Mouse (Mus musculus) cerebral cortex, adult 2 months (tissue): ENCODE measurements around the gene Lrp5.

ENCODE experiments used
- WGBS: fragments of 180-500 bp; shearing (Covaris S2); methylation state at CpG from one replicate; pipeline ENCODE4 v1.1.7; 2018; 5-methylcytosine and 5-hydroxymethylcytosine counted together

Gene Lrp5

GRCm38 (mm10) chr19:3686215-3686894 is at the start of gene Lrp5:
TSS of gene Lrp5 (minus strand) at chr19:3686564.
- 1% methylated on average over 83 of the region's 83 CpGs for WGBS

GRCm38 (mm10) chr19:3736001-3736400 is 49.6 kb upstream of the Lrp5 start:
- 92% methylated on average over 3 of the region's 3 CpGs for WGBS

GRCm38 (mm10) chr19:3730781-3731646 is 44.6 kb upstream of the Lrp5 start:
- 86% methylated on average over 7 of the region's 7 CpGs for WGBS

GRCm38 (mm10) chr19:3728901-3729300 is 42.5 kb upstream of the Lrp5 start:
- WGBS = 81% methylated on average over 2 of the region's 2 CpGs

GRCm38 (mm10) chr19:3724779-3725178 is 38.4 kb upstream of the Lrp5 start:
- WGBS = 44% methylated on average over 1 of the region's 1 CpGs

GRCm38 (mm10) chr19:3723904-3724303 is 37.5 kb upstream of the Lrp5 start:
- WGBS = 79% methylated on average over 4 of the region's 4 CpGs

GRCm38 (mm10) chr19:3723170-3723569 is 36.8 kb upstream of the Lrp5 start:
- 91% methylated on average over 9 of the region's 9 CpGs for WGBS

DNA sequence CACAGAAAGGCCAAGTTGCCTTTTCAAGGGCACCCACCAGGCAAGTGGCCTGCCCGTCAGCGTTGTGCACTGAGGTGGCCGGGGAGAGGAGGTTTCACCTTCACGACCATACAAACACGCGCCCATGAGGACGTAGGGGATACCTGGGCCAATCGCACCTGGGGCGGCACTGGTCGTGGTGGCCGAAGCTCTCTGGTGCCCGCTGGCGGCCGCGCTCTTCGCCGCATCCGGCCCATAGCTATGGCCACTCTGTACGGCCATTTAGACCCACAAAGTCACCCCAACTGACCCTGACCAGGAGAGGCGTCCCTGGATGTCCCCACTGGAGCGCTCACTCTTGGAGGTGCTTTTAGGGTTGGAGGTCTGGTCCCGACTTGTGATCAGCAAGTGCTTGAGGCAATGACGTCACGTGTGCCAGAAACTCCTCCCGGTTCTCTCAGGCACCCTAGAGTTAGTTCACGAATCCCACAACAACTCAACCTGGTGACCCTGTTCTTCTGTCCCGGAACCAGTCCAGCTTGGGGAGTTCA is 33.1 kb upstream of the Lrp5 start:
- WGBS = under 1% methylated on average over 27 of the region's 27 CpGs

DNA sequence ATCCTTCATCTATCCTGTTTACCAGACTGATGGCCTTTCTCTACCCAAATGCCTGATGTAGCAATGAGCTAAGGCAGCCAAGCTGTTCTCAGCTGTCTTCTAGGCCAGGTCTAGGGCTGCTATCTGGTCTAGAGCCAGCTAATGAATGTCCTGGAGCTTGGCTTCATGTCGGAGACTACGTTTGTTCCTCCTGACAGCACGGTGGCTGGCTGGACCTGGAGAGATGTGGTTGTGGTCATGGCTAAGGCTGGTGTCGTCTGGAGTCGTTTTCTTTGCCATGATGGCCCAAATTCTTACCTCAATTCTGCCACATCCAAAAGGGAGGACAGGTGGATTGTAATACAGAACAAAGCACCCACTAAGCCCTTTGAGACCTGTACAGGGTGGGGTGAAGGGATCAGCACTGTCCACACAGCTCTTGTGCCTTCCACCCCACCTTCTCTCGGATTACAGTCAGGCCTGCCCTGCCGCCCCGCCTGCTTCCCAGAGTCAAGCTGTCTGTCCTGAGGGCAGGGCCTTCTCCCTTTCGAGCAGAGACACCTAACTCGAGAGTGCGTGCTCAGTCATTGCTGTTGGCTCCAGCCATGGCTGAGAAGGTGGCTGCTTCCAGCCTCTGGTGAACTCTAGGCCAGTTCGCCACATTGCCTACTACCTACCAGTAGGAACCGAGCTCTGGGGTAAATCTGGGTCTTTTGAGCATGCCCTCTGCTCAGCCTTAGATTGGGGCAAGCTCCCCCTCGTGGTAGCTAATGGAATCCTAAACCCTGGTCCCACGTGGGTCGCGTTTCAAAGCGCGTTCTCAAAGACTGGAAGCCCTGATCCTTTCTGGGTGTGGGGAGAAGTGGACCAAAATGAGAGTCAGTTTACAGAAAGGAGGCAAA is 32.4 kb upstream of the Lrp5 start:
- WGBS = 46% methylated on average over 19 of the region's 19 CpGs

- whole genome bisulfite sequencing = 76% methylated on average over 6 of the region's 6 CpGs
Observed at GRCm38 (mm10) chr19:3714381-3714780, 28.0 kb upstream of the Lrp5 start.

GRCm38 (mm10) chr19:3710436-3710835 is 24.1 kb upstream of the Lrp5 start:
- 90% methylated on average over 2 of the region's 2 CpGs for WGBS

DNA sequence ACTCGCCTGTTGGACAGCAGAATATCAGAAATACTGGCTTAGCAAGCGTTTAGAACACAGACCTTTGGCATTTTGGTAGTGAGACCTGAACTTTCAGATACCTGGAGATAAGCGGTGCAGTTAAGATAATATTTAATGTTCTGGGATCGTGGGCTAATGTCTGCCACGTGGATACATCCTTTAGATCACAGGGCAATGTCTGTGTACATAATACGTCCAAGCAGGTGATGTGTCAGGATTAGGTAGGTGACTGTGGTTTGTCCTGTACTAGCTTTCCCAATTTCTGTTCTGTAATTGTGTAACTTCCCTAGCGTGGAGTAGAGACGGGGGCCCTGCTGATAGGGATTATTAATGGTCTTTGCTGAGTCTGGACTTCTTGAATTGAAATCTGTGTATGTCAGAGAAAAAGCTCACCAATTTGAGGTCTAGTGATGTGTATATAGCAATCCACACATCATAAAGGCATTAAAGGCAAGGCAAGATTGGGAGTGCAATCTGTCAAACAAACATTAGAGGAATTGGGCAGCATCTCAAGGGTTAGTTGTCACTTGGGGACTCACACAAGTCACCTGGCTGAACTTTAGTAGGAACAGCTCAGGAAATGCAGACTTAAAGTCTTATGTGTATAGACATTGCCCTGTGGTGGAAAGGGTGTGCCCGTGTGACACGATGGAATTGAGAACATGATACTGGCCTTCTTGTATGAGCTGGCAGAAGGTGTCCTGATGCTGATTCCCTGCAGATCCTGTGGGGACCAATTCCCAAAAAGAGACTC is 22.8 kb upstream of the Lrp5 start:
- 35% methylated on average over 10 of the region's 10 CpGs for WGBS

- under 1% methylated on average over 61 of the region's 61 CpGs for WGBS
Observed at GRCm38 (mm10) chr19:3708078-3709012, 22.0 kb upstream of the Lrp5 start, which contains the start of gene 1810055G02Rik. TSS of gene 1810055G02Rik (plus strand) at chr19:3708293.

DNA sequence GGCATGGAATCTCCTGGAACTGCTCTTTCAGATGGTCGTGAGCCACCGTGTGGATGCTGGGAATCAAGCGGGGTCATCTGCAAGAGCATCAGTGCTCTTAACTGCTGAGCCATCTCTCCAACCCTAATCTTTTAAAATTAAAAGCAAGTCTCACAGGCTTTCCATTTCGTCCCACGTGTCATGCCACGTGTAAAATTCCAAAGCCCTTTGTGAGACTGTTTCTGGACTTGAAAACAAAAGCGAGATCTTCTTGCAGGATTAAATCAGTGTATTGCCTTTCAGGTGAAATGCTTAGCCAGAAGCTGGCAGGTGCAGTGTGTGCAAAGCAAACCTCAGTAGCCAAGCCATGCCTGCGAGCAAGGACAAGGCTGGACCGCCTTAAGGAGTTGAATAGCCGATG is 21.2 kb upstream of the Lrp5 start:
- WGBS = 16% methylated on average over 10 of the region's 10 CpGs

DNA sequence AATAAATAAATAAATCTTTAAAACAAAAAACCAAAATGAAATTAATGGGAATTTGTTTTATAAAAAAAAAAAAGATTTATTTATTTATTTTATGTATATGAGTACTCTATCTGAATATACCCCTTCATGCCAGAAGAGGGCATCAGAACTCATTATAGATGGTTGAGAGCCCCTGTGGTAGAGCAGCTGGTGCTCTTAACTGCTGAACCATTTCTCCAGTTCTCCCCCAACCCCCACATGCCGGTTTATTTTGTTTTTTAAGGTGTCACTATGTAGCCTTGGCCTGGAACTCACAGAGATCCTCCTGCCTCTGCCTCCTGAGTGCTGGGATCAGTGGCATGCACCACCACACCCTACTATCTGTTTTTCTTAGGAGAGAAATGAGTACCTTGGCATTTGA is 19.9 kb upstream of the Lrp5 start:
- 63% methylated on average over 1 of the region's 1 CpGs for WGBS

DNA sequence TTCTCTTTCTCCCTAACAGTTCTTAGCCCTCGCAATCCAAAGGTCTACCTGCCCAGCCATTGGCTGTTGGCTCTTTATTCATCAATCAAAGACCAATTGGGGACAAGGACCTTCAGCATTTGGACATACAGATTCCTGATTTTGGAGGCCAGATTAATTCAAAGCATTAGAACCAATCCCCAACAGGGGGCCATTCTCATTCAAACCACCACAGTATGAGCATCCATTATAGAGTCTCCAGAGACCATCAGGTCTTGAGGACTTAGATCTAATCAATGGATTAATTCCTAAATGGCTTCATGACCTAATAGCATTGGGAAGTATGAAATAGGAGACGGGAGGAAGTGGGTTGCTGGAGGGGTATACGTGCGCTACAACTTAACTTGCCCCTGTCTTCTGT is 16.1 kb upstream of the Lrp5 start:
- 91% methylated on average over 4 of the region's 4 CpGs for WGBS

GRCm38 (mm10) chr19:3699508-3700438 is 13.4 kb upstream of the Lrp5 start:
- WGBS = 42% methylated on average over 6 of the region's 6 CpGs

DNA sequence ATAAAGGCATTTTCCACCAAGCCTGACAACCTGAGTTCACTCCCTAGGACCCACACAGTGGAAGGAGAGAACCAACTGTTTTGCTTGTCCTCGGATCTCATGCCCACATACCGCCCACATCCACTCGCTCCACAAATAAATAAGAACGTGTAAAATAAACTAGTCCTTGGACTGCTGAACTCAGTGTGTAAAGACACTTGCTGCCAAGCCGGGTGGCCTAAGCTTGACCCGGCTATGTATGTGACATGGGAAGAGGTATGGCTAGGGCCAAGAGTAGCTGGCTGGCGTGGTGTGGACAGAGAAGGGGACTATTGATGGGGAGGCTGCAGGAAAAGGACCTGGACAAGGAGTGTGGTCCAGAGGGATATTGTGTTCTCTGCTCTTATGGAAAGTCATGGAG is 11.7 kb upstream of the Lrp5 start:
- 78% methylated on average over 7 of the region's 7 CpGs for WGBS

DNA sequence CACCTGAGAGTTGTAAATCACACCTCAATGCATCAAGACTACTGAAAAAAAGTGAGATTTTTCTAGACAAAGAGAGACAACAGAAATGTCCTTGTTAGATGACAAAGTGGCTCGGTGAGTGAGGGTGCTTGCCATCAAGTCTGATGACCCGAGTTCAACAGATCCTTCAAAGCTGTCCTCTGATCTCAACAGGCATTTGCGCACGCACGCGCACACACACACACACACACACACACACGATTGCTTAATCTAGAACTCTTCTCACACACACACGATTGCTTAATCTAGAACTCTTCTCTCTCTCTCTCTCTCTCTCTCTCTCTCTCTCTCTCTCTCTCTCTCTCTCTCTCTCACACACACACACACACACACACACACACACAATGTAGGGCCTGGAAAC is 9.6 kb upstream of the Lrp5 start:
- WGBS = 89% methylated on average over 8 of the region's 8 CpGs
